Mouse (Mus musculus) R1 (cell line): ENCODE results near the gene Filip1.

Source experiments
- DNase-seq: peaks from one replicate; pipeline ENCODE4 v3.0.0-alpha.2; 2018; ENCODE audit warnings: low read depth, low spot score

The Filip1 gene

DNA sequence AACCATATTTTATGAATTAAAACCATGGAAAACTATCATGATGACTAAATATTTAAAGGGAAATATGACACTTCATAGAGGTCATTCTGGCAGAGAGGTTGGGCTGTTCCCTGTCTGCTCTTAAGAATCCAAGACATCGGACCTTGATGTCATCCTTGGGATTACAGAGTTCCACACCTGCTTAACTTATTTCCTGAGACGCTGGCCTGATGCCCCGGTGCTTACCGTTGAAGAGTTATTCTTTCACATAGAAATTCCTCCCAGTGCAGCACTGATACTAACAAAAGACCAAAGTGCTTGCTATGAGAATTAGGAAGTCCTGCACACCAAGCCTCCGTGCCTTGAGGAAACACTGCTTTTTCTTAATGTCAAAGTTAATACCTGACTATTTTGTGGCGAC is 62.6 kb downstream of the Filip1 start:
- no peak for DNase-seq

- no peak for DNase-seq
Observed at GRCm38 (mm10) chr9:79948376-79948775, 64.3 kb downstream of the Filip1 start.

GRCm38 (mm10) chr9:79947973-79948372 is 64.7 kb downstream of the Filip1 start:
- DNase-seq, result no peak

DNA sequence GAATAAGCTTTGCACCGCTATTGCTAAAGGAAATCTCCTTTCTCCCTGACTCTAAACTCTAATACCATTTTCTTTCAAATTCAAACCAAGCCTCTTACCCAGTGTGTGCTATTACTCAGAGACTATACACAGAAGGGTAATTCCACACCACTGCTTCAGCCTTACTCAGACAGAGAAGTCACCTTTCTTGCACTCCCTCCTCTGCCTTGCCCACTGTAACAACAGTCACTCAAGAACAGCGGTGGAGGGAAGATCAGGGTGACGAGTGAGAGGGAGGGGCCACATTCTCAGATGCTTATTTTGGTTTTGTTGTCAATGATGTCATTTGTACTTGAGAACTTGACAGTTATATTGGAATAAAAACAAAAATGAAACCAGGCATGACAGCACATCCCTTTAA is 65.2 kb downstream of the Filip1 start:
- DNase-seq, result no peak

DNA sequence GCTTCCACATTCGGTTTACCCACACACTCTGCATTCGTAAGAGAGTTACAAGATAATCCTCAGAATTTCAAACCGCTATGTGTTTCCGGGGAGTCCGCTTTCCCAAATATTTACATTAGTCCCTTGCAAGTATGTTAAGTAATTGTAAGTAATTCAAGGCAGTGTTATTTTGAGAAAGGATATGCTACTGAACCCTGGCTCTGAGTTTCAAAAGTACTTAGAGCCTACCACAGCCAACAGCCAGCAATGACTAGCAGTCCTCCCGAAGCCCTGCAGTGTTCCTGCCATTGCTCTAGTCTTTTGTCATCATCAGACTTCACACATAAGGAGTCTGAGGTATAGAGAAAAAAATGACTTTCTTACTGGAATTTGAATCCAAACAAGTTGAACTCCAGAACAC is 67.8 kb downstream of the Filip1 start:
- no peak for DNase-seq

GRCm38 (mm10) chr9:79943986-79944385 is 68.7 kb downstream of the Filip1 start:
- DNase-seq, result no peak

GRCm38 (mm10) chr9:79938416-79939206 is 74.0 kb downstream of the Filip1 start:
- DNase-seq, result no peak

DNA sequence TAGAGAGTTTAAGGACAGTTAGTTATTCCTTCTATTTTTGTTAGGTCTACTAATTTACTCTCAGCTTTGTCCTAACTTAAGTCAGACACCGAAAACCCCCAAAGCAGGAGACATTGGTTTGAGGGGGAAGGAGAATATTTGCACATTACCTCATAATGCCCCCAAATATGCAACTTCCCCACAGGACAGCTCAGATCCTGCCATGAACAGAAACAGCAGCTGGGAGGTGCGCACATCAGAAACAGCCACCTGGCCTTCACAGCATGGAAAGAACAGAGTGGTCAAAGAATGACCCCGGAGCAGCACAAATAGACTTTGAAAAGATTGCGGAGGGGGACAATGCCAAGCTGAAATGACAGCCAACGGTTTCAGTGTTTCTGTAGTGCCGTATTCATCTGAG is 75.1 kb downstream of the Filip1 start:
- no peak for DNase-seq

DNA sequence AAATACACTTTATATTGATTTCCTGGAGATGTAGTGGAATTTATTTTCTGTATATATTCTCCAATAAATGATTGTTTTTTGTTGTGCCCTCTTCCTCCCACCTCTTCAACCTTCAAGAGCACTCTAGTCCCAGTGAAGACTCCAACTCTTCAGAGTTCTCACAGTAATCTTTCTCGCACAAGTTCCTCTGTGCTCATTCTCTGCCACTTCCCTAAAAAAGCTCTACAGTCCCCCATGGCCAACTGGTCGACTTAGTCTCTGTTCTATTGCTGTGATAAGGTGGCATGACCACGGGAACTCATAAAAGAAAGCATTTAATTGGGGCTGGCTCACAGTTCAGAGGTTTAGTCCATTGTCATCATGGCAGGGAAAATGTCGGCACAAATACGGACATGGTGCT is 80.1 kb downstream of the Filip1 start:
- DNase-seq, result no peak

DNA sequence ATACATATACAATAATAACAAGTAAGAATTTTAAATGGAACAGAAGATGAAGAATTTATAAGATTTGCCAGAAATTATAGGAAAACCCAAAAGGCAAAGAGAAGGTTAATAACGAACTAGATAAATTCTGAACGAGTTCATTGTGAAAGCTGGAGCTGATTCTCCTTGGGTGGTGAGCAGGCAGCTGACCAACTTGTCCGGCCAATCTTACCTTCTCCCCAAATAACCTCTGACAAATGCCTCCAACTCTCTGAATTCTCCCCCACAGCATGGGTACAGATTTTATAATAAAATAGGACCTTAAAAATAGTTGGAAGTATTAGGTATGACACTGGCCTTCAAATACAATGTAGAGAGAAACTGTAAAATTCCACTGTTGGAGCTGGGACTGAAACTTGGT is 84.6 kb downstream of the Filip1 start:
- no peak for DNase-seq

GRCm38 (mm10) chr9:79927156-79927870 is 85.3 kb downstream of the Filip1 start:
- DNase-seq, result no peak

DNA sequence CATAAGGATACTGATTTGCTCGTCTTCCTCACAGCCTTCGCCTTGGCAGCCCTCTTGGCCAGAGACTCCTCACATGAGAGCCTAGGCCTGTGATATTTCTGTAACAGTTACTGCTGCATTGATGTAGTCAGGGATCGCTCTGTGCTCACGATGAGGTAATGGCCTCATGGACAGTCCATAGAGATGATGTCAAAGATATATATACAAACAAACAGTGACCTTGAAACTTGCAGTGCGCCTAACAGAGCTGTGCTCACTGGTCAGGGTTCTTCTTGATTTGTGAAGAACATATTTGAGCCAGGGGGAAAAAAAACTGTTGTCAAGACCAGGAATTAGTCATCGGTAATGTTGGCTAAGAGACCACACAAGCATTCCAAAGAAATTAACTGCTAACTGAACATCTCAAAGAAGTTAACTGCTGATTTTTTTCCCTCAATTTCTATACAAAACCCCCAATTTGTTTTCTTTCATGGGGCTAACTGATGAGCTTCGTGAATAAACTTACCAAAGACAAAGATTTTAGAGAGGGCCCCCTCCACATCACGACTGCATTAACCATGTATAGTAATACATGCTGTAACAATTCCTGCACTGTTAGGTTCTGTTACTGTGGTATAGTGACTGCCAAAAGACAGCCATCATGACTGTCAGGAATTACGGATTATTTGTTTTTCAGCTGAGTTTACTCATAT is 86.0 kb downstream of the Filip1 start:
- no peak for DNase-seq

- no peak for DNase-seq
Observed at GRCm38 (mm10) chr9:79925950-79926349, 86.7 kb downstream of the Filip1 start.

DNA sequence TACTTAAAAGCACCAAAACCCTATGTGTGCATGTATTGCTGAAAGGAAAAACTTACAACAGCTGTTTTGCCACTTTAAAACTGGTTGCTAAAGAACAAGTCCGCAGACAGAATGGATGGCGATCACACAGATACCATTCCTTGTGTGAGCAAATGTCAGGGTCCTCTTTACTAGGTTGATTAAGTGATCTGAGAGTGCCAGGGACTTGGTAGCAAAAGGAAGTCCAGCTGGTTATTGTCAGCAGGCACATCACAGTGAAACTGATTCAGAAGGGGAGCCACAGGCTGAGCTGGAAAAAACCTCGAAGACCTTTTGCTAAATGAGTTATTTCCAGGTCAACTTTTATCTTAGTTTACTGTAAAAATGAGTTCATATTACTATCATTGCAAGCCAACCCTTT is 89.4 kb downstream of the Filip1 start:
- no peak for DNase-seq

GRCm38 (mm10) chr9:79922493-79922760 is 90.2 kb downstream of the Filip1 start:
- no peak for DNase-seq

GRCm38 (mm10) chr9:79921701-79922492 is 90.8 kb downstream of the Filip1 start:
- DNase-seq, result no peak

DNA sequence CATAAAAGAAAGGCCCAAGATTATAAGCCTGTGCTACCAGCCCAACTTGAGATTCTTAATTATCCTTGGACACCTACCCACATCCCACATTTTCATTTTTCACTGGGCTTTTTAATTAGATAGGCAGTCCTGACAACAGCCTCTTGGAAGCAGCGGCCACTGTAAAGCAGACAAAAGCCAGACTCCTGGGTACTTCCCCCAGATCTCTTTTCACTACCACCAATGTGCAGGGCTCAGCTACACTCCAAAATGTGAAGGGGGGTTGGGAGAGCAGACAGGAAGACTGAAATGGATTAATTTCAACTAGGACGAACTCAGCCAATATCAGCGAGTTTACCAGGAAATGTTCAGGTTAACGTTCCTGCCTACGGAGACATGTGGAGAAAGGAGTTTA is 92.1 kb downstream of the Filip1 start:
- no peak for DNase-seq

DNA sequence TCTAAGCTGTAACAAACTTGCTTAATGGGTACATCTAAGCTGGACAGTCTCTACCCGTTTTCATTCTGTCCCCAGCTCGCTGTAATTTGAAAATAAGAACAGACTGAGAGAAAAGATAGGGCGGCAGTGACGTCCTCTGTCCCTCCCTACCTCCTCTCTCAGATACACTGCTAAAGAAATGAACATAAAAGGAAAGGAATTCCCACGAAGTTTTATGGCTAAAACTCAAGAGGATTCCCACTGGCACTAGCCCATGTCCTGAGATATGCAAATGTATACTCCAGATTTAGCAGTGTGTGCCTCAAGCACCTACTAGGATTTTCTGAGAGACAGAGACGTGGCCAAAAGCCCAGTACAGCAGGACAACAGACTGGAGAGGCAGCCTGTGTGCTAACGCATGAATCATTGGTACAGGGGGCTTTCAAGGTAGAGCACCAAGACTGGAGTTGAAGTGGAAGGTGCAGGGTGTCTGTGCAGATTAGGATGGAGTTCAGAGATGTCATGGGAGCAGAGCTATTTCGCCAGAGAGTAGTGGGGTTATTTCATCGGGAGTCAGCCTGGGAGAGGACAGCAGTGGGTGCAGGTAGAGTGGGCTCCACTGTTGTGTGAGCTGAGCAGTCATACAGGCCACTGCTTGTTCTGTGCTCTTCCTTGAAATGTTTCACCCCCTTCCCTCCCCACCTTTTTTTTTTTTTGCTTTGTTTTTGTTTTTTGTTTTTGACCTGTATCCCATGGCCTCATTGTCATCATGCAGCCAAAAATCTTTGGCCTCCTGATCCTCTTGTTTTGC is 92.7 kb downstream of the Filip1 start:
- DNase-seq, result no peak

GRCm38 (mm10) chr9:79919303-79919721 is 93.3 kb downstream of the Filip1 start:
- DNase-seq, result no peak

- peak; percentile 34 for DNase-seq
Observed at GRCm38 (mm10) chr9:79918325-79919117, 94.1 kb downstream of the Filip1 start.
